Mouse (Mus musculus): Measurements from ENCODE around the gene A630076J17Rik. TPM values are rescaled to one million over a fixed set of nuclear protein-coding genes. Genes with fewer than 3 reads are reported as not detected.
A peak's percentile ranks its signal among the peaks of the same experiment; 100 is the strongest.

A630076J17Rik gene
- polyA plus RNA-seq, 2 experiments from 2014 or later, result not detected

- ATAC-seq, result no peak
Measured at GRCm38 (mm10) chr3:107231202-107231601, 788 bp downstream of the A630076J17Rik start.

GRCm38 (mm10) chr3:107233351-107233813, 3.0 kb downstream of the A630076J17Rik start:
- peak; percentile 97 for ATAC-seq

DNA sequence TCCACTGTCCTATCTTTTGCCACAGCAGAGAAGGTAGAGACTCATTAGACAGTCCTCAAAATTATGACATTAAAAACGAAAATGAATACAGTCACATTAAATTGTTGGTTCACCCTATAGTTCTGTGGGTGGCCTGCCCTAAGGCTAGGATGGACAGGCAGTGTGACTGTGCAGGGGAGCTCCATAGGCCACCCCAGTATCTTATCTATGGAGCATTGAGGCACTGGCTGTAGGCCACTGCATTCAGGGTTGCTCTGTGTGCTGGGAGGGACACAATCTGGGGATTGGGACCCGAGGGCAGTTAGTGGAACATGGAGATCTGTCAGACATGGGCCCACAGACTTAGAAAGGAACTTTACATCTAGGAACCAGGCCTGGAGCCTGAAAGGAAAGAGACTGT, 3.5 kb downstream of the A630076J17Rik start:
- no peak for ATAC-seq

GRCm38 (mm10) chr3:107238051-107238450, 7.6 kb downstream of the A630076J17Rik start:
- ATAC-seq, result no peak

GRCm38 (mm10) chr3:107238471-107238980, 8.1 kb downstream of the A630076J17Rik start:
- ATAC-seq, result no peak

DNA sequence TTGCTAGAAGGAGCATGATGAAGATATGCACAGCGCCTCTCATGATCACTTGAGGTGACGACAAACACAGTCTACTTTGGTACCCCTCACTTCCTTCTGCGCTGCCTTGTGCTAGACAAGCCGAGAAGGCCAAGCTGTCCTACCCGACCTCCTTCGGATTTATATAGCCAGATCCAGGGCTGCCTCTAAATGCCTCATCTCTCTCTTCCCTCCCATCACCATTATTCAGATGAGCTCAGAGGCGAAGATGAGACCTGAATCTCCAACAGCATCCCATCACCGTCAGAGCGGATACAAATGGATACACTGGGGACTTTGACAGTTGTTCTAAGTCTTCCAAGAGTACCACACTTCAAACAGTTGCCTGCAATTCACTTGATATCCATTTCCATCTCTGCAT, 9.2 kb downstream of the A630076J17Rik start, which contains the start of gene Prok1:
Prok1 (minus strand) TSS at position 101 of the 400 bp plus-strand sequence.
- no peak for ATAC-seq

DNA sequence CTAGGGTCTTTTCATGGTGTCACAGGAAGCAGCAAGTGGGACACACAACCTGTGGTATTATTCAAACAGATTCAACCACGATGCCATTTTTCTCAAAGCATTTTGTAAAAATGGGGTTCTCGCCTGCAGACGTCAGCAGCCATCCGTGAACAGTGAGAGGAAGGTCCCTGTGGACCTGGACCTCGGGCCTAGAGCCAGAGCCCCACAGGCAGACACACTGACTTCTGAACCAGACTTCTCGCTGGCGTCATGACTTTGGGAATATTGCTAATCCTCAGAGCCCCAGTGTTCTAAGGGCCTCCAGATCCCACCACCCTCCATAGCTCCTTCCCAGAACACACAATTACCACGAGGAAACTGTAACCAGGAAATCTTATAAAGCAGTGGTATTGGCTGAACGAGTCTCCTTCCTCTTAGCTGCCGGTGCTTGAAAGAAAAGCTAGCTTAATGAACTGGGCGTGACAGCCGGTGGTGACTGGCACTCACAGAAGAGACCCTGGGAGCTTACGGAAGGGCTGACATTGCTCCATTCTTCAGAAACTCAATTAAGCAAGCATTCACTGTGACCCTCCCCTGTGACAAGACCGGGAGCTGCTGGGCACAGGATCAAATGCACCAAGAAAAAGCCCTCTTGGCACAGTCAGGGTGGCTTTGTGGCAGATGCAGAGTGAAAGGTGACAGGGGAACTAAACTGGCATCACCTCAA, 11.1 kb downstream of the A630076J17Rik start:
- no peak for ATAC-seq

- no peak for ATAC-seq
Measured at GRCm38 (mm10) chr3:107246876-107247275, 16.5 kb downstream of the A630076J17Rik start.

- ATAC-seq, result no peak
Measured at GRCm38 (mm10) chr3:107249042-107249441, 18.6 kb downstream of the A630076J17Rik start.

GRCm38 (mm10) chr3:107250320-107250719, 19.9 kb downstream of the A630076J17Rik start:
- ATAC-seq, result no peak

GRCm38 (mm10) chr3:107252035-107252434, 21.6 kb downstream of the A630076J17Rik start:
- peak; percentile 53 for ATAC-seq

- ATAC-seq, result no peak
Measured at GRCm38 (mm10) chr3:107253925-107254324, 23.5 kb downstream of the A630076J17Rik start.

- no peak for ATAC-seq
Measured at GRCm38 (mm10) chr3:107255992-107256391, 25.6 kb downstream of the A630076J17Rik start.

GRCm38 (mm10) chr3:107256724-107257123, 26.3 kb downstream of the A630076J17Rik start:
- no peak for ATAC-seq

GRCm38 (mm10) chr3:107257924-107258323, 27.5 kb downstream of the A630076J17Rik start:
- ATAC-seq, result no peak

DNA sequence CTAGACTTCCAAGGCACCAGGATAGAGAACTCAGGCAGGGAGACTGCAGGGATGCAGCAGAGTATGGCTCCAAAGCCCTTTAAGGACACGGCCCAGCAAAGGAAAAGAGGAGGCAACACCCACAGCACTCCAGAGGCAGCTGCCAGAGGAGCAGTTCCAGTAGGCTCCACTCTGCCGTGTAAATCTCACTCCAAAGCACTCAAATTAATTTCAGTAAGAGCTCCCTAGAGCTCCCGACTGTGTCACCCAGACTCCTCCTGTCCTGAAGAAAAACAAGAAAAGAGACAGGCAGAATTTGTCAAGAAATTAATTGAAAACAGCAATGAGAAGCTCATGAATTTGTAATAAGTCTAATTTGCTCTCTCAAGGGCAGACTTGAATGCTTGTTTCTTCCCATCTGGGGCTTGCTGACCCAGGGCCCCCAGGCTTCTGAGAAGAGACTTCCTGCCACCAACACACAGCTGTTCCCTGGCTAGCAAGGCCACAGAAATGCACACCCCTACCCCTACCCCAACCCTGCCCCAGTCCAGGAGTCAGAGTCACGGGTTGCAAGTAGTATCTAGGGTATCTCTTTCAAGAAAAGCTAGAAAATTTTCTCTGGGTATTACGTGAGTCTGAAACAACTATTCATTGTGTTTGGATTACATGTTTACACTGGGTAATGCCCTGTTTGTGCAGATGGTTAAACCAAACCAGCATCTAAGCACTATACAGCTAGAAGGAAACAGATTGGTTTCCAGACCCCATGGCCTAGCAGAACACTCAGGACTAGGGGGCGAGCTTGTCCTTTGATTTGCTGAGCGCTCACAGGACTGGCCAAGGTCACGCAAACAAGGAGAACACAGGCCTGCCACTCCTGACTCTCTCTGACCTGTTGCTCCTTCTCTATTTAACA, 30.8 kb downstream of the A630076J17Rik start:
- no peak for ATAC-seq

GRCm38 (mm10) chr3:107261851-107262165, 31.4 kb downstream of the A630076J17Rik start:
- ATAC-seq, result no peak

DNA sequence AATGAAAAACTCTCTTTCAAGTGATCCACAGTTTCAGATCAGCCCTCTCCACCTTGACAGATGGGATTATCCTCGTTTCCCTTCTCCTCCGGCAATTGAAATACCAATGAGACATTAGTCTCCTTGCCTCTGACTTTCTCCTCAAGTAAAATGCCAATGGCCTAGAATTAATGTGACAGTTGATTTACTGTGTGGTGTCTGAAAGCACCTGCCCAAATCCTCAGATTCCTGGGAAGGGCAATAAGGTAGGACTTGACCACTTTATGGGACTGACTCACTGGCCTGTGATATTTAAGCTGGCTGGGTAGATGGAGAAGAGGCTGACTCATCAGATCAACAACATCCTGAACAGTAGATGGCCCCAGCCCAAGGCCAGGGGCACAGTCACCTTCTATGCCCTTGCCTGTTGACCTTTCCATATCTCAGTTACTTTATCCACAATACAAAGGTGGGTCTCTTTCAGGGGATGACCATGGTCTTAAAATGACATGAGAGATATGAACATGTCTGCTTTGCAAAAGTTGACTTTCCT, 36.5 kb downstream of the A630076J17Rik start:
- ATAC-seq, result no peak

DNA sequence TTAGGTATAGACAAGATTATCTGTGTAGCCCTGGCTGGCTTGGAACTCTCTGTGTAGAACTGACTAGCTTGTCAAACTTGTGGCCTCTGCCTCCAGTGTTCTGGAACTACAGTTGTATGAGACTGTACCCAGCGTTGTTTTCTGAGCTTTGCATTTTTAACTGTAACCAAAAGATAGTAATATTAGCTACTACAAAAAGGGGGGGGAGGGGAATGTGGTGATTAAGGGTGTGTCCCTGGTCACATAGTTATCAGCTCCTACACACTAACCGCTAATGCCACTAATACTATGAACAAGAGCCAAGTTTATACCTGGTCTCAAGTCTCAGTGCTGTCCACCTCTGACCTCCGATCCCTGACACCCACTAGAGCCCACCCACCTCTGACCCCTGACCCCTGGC, 42.0 kb downstream of the A630076J17Rik start:
- ATAC-seq, result no peak

DNA sequence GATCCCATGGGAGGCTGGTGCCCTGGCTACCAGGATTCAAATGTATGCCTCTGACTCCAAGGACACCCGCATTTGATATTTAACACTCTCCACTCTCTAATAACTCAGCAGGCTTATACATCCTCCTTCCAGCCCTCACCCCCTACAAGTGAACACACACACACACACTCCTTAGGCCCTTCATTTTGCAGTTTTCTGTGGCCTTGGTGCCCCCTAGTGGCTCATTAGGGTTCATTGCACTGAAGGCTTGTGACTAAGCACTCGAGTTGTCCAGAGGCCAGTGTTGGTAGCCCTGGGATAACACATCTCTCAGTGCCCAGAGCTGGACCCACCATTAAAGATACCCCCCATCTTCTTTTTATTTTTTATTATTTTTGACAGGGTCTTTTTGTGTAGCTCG, 43.4 kb downstream of the A630076J17Rik start:
- ATAC-seq, result peak; percentile 87

- ATAC-seq, result no peak
Measured at GRCm38 (mm10) chr3:107275351-107275750, 44.9 kb downstream of the A630076J17Rik start.

DNA sequence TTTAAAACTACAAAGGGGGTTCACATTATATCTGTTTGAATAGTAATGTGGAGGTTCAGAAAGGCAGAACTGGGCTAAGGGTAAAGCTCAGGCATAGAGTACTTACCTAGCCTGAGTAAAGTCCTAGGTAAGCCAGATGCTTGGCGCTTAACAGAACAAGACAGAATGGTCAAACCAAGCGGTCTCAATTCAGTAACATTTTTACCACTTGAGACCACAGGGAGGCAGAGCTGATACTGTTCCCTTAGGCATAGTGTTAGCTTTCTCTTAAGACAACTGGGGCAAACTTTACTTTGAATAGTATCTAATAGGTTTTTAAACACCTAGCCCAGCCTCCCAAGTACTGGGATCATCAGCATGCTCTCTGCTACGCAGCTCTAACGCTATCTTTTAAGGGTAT, 45.6 kb downstream of the A630076J17Rik start:
- ATAC-seq, result no peak

DNA sequence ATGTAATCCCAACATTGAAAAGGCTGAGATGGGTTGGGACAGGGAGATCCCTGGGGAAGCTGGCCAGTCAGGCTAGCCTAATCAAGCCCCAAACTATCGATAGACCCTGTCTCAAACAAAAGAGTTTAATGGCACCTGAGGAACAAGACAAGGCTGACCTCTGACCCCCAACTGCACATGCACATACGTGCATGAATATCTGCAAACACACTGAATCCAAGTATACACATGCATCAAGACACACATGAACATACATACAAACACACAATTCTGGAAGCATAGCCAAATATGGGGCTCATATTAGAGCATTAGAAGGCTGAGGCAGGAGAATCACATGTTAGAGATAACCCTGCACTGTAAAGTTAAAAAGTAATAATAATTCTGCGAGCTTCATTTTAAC, 46.2 kb downstream of the A630076J17Rik start:
- no peak for ATAC-seq
